Mouse (Mus musculus): Measurements from ENCODE around the gene Vps26b. TPM values are rescaled to one million over a fixed set of nuclear protein-coding genes. Genes with fewer than 3 reads are reported as not detected.

The Vps26b gene
- total RNA-seq (2021) = 10 to 100 TPM; 22.9 to 25.4 TPM
- long read RNA-seq, experiment 1, transcript Vps26b-201 (6 exons, 3,575 nt) = major isoform, 21 of 25 reads
- long read RNA-seq, experiment 1, partial matches to known transcripts = 0 of 25 reads
- long read RNA-seq, experiment 1, other reads (novel, unspliced or antisense) = 4 of 25 reads
- long read RNA-seq, experiment 2, transcript Vps26b-201 (6 exons, 3,575 nt) = major isoform, 16 of 20 reads
- long read RNA-seq, experiment 2, partial matches to known transcripts = 4 of 20 reads
- long read RNA-seq, experiment 2, other reads (novel, unspliced or antisense) = 0 of 20 reads

DNA sequence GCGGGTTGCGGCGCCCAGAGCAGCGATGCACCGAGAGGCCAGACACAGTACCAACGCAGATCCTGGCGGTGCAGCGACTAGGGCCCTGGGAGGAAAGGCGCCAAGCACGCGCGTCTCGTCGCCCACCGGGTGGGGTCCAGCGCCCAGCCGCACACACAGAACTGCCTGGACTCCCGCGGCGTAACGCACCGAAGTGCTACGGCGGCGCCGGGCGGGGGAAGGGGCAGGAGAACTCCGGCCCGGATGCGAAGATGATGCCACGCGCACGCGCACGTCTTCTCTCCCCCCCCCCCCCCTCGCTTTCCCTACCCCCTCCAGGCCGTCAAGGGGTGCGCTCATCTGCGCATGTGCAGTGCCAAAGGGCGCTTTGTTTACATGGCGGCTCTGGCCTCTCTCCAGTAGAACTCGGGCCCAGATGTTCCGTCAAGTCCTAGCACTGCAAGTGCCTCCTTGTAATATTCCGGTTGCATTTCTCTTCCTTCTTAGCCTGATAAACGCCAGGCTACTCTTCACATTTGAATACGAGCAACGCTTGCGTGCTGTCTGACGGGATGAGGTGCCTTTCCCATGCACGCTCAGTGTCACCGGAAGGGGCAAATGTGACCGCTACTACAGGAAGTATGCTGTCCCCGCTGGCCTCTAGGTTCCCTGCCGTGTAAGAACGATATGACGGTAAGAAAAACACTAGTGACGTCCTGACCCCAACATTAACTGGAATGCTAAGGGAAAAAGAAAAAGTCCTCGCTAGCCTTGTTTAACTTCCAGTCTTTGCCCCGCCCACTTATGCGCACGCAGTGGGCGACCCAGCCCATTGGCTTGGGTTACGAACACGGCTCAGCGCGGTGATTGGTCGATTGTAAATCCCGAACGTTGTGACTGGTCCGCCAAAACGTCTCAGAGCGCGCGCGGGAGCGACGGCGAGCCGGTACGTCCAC is at the start of gene Vps26b, which contains the start of gene Ncapd3:
TSS of gene Vps26b (minus strand) at position 238 of the 935 bp plus-strand sequence.
TSS of gene Ncapd3 (plus strand) at position 348 of the 935 bp plus-strand sequence.
- DNase-seq (ENCODE audit: low spot score) = peak; percentile 96

- no peak for DNase-seq (ENCODE audit: low spot score)
These were observed 45.9 kb upstream of the Vps26b start for GRCm38 (mm10) chr9:27075812-27076211.

DNA sequence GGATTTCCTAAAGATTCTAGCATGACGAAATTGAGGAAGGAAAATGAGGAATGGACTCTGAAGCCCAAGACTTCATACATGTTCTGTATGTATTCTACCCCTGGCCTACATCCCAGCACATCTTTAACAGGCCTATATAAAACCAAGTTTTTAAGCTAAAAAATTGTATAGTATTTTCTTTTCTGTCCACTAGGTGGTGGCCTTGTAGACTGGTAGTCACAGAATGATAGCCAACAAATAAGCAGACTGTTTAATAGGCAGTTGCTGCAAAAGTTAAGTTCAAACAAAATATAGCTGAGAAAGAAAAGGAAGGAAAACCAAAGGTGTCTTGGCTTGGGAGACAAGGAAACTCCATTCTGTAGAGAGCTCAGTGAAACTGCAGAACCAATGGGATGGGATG is 44.8 kb upstream of the Vps26b start:
- DNase-seq (ENCODE audit: low spot score) = no peak

- DNase-seq (ENCODE audit: low spot score) = no peak
These were observed 41.0 kb upstream of the Vps26b start for GRCm38 (mm10) chr9:27070895-27071294.

GRCm38 (mm10) chr9:27058341-27058740 is 28.5 kb upstream of the Vps26b start:
- no peak for DNase-seq (ENCODE audit: low spot score)

DNA sequence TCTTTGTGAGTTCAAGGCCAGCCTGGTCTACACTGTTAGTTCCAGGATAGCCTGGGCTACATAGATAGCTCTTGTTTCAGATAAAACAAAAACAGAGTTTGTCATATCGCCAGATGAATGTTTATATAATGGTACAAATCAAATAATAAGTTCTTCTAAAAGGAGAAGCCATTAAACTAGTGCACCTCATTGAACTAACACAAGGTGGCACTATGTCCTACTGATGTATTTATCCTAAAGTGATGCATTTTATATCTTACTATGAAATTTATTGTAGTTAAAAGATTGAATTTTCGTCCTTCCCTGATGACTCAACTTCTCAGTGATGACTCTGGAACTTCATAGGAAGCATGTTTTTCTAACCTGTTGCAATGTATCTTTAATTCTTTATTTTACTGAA is 19.6 kb upstream of the Vps26b start:
- no peak for DNase-seq (ENCODE audit: low spot score)

DNA sequence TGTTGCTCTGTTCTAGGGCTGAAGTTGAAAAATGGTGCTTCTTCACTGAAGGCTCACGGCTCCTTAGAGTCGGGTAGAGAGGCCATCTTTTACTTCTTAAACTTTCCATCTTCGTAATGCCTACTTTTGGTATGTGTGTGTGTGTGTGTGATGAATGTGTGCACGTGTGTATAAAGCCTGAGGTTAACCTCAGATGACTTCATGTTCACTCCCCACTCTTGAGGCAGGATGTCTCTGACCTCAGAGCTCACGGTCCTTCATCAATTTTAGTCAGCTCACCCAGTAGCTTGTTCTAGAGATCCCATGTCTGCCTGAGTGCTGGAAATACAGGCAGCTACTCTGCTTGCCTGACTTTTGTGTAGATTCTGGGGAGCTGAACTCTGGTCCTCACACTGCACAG is 14.0 kb upstream of the Vps26b start:
- DNase-seq (ENCODE audit: low spot score) = no peak

GRCm38 (mm10) chr9:27030763-27031100 is 867 bp upstream of the Vps26b start:
- DNase-seq (ENCODE audit: low spot score) = no peak

- DNase-seq (ENCODE audit: low spot score) = peak; percentile 15
These were observed 640 bp downstream of the Vps26b start for GRCm38 (mm10) chr9:27029022-27029827.

GRCm38 (mm10) chr9:27026708-27027107 is 3.2 kb downstream of the Vps26b start:
- DNase-seq (ENCODE audit: low spot score) = no peak

- DNase-seq (ENCODE audit: low spot score) = no peak
These were observed 6.2 kb downstream of the Vps26b start for GRCm38 (mm10) chr9:27023681-27024080.

DNA sequence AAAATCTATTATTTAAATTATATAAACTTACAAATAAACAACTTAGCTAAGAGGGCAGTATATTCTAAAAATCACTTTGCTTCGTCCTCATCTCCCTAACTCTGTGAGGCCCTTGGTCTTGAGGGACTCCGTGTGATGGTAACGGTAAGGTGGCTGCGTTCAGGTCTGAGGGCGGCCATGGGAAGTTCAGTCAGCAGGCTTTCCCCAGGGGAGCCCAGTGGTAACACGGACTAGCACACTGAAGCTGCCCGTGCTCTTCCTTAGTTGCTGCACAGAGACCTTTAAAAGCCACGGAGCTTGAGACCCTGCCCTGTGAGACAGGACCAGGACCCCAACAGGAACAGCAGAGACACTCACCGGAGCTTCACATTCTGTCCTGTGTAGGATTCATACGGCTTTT is 10.9 kb downstream of the Vps26b start:
- DNase-seq (ENCODE audit: low spot score) = no peak

GRCm38 (mm10) chr9:27011572-27011971 is 18.3 kb downstream of the Vps26b start:
- no peak for DNase-seq (ENCODE audit: low spot score)

GRCm38 (mm10) chr9:27009231-27009630 is 20.6 kb downstream of the Vps26b start:
- DNase-seq (ENCODE audit: low spot score) = no peak

- DNase-seq (ENCODE audit: low spot score) = no peak
These were observed 23.0 kb downstream of the Vps26b start for GRCm38 (mm10) chr9:27006866-27007265.

DNA sequence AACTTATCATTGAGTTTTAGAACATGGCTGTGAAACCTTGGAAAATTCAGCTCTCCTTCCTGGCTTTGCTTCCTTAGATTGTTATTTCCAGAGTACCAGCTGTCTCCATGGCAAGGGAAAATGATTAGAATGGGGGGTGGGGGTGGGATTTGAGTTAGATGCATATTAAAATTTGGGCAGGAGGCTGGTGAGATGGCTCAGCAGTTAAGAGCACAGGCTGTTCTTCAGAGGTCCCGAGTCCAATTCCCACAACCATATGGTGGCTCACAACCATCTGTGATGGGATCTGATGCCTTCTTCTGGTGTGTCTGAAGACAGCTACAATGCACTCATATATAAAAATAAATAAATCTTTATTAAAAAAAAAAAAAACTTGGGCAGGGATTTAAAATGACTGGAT is 23.9 kb downstream of the Vps26b start:
- no peak for DNase-seq (ENCODE audit: low spot score)

DNA sequence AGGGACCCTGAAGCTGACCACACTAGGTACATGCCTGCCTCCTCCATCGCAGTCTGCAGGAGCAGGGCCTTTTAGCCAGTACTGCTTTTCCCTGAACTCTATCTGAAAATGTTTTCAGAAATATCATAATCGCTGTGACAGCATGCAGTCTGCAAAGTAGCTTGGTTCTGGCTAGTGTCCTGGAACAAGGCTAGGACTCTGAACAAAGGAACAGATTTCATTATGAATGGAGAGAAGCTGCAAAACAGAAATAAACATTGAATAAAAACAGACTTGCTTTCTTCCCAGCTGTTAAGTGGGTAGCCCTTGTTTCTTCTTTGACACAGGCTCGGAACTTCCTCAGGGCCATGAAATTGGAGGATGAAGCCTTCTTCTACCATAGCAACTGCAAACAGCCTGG is 24.6 kb downstream of the Vps26b start:
- DNase-seq (ENCODE audit: low spot score) = no peak

DNA sequence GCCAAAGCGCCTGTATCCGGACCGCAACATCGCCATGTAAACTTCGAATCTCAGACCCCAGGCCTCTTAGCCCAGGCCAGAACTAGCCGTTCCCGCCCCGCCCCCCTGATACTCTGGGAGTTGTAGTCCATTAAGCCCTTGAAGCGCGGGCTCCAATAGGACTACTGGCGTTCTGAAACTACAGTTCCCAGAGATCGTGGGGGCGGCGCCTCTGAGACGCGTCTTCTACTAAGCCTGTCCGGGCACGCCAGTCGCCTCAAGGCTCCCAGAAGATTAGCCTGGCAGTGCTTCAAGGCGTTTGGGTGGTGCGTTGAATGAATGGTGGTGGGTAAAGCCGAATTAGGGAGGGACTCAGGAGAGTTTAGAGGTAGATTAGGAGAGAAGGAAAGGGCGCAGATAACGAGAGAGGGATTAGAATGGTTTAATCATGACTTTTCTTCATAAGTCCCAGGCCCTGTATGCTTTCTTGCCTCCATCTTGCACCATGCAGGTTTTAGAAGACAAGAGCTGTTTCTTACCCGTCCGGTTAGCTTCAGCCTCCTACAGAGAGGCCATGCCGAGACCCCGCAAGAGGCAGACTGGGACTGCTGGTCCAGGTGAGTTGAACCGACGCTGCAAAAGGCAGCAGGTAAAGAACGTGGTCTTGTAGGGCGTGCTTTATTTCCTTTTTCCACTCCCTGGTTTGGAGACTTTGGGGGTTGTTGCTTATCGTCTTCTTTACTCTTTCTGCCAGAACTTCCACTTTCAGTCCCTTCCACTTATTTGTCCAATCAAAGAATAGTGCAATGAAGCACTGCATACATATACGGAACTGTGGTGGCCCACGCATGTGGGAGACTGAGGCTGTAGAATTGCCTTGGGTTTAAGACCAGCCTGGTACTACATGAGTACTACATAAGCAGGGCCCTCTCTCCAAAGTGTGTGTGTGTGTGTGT is 30.1 kb downstream of the Vps26b start, which contains the start of the genes Acad8 and Thyn1:
TSS of gene Acad8 (minus strand) at position 106 of the 935 bp plus-strand sequence.
TSS of gene Thyn1 (plus strand) at position 250 of the 935 bp plus-strand sequence.
- DNase-seq (ENCODE audit: low spot score) = peak; percentile 96

DNA sequence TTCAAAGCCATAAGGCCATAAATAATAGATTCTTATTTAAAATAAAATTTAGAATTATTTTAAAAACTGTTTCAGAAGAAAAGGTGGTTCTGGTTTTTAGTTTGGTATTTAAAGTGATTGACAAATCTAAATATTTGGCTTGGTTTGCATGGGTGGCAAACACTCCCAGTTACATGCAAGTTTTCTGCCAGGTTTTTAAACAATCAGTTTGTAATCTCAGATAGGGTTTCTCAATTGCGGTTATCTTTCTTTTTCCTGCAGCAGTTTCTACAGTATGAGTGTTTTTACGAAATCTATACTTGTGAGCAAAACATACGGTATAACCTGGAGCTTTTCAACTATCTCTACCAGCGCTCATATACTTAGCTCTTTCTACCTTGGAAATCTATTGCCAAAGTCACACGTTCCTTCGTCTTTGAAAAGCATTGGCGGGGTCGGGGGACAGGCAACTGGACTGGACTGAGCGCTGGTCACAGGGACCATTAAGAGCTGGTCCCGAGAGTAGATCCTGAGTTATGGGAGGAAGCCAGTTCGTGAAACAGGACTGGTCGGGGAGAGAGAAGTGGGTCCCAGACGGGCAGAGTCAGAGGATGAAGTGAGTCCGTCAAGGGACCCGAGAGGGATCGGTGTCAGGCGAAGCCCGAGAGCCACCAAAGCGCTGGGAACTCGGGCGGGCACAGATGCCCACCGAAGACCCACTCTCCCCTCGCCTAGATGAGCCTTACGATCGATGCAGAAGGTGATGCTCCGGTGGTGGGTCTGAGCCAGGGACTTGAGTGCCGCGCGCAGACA is 31.0 kb downstream of the Vps26b start:
- DNase-seq (ENCODE audit: low spot score) = peak; percentile 24

DNA sequence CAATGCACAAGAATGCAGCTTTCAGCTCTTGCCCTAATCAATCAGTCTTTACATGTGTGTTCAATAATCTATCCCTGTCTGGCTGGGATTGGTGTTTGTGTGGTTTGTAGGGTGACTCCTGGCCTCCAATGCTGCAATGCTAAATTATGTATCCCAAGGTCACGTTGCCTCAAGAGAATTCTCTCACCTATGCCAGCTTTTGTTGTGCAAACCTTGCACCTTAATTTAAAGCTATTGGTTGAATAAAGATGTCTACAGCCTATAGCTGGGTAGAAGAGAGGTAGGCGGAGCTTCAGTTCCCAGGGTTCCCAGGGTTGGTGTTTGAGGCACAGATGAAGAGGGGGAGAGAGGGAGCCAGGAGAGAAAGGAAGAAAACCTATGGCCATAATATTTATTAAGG is 32.4 kb downstream of the Vps26b start:
- no peak for DNase-seq (ENCODE audit: low spot score)

Data from gastrocnemius, adult 18-20 months (tissue).